Mouse (Mus musculus) C2C12 (cell line): ENCODE measurements at regions not wholly inside any gene's neighbourhood (a gene's known extent, or its start where the extent isn't known, plus 50 kb on each side); places are given as distances from the start of the nearest gene placed in this dataset.

Source experiments
- CEBPB ChIP-seq: IDR thresholded peaks from one replicate; pipeline ENCODE4 v1.6.1; 2011; ENCODE audit warnings: low read depth, mild to moderate bottlenecking, control low read depth, moderate library complexity
- CTCF ChIP-seq: IDR thresholded peaks from one replicate; pipeline ENCODE4 v1.5.1; 2011; ENCODE audit not compliant: control insufficient read depth, insufficient read depth, insufficient read length
- MAX ChIP-seq: IDR thresholded peaks from one replicate; pipeline ENCODE4 v1.6.1; 2011; ENCODE audit warnings: mild to moderate bottlenecking, control low read depth
- MYOD1 ChIP-seq: IDR thresholded peaks from one replicate; pipeline ENCODE4 v1.6.1; 2011; ENCODE audit warnings: low read depth; ENCODE audit not compliant: control insufficient read depth, insufficient read length
- USF1 ChIP-seq: IDR thresholded peaks from one replicate; pipeline ENCODE4 v1.6.1; 2011; ENCODE audit warnings: low read depth, mild to moderate bottlenecking, control low read depth, moderate library complexity

DNA sequence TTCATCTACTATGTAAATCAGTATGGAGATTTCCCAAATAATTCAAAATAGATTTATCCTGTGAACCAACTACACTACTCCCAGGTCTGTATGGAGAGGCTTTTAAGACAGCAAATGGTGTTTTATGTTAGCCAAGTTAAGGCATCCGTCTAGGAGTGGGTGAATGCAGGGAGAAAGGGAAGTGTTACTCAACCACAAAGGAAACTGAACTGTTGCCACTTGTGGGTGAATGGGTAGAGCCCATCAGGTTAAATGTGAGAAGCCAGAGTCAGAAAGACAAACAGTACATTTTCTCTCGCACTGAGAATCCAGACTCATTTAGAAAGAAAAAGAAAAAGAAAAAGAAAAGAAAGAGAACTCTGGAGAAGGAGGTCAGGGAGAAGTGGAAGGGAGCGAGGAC lies 135.7 kb upstream of the Fat1 start:
- TF ChIP-seq CTCF, result no peak
- TF ChIP-seq CEBPB, result no peak
- no peak for TF ChIP-seq MAX
- no peak for TF ChIP-seq USF1
- no peak for TF ChIP-seq MYOD1
